Mouse (Mus musculus): ENCODE results near the gene Frzb.

DNA sequence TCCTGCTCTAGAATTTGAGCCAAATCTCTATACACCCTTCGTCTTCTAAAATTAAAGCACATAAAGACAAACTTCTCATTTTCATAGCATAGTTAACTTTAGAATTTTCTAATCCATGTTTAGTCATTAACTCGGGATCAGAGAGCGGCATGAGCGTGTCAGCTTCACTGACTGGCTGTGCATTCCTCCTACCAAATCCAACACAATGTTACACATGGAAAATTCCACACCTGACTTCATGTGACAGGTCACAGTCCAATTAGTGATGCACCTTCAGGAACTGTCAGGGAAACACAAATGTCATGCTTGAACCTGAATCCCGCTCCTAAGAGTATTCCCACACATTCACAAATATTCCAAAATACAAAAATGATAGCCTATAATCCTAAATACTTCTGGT is 24.3 kb downstream of the Frzb start:
- TF ChIP-seq CTCF (IDR thresholded peaks at IDR 0.05; ENCODE audit: insufficient read depth, low read depth, low read length) (no peak), POLR2A (IDR thresholded peaks at IDR 0.05; ENCODE audit: insufficient read depth, low read depth, low read length) (no peak)
